Mouse (Mus musculus) thymus, adult 2 months (tissue): ENCODE results near the gene Ddx46.

Experiments used
- CTCF ChIP-seq: fragments of 200-500 bp; IDR thresholded peaks from 2 replicates; pipeline ENCODE4 v1.5.1; 2012; ENCODE audit warnings: mild to moderate bottlenecking, control low read depth, low read length, moderate library complexity, borderline replicate concordance; ENCODE audit not compliant: control insufficient read depth, poor library complexity, insufficient read depth; ENCODE audit errors: extremely low read depth
- POLR2A ChIP-seq: fragments of 200-500 bp; IDR thresholded peaks from 2 replicates; pipeline ENCODE4 v1.6.1; 2012; ENCODE audit warnings: mild to moderate bottlenecking, low read length, control low read depth, moderate library complexity; ENCODE audit not compliant: control insufficient read depth, poor library complexity, insufficient read depth; ENCODE audit errors: extremely low read depth

- TF ChIP-seq POLR2A (no peak), CTCF (no peak)
Measured at GRCm38 (mm10) chr13:55600657-55601056, 34.2 kb upstream of the Ddx46 start.
